Mouse (Mus musculus) testis, adult 2 months (tissue): ENCODE results near the gene H2-DMb1.

ENCODE experiments used
- CTCF ChIP-seq: fragments of 200-500 bp; IDR thresholded peaks from 2 replicates; pipeline ENCODE4 v1.5.1; 2012; ENCODE audit warnings: low read depth, mild to moderate bottlenecking, inconsistent platforms, low read length, moderate library complexity; ENCODE audit not compliant: control insufficient read depth, insufficient read depth, insufficient replicate concordance
- POLR2A ChIP-seq: fragments of 200-500 bp; IDR thresholded peaks from 2 replicates; pipeline ENCODE4 v1.6.1; 2012; ENCODE audit warnings: low read depth, mild to moderate bottlenecking, inconsistent platforms, low read length, moderate library complexity; ENCODE audit not compliant: control insufficient read depth

- TF ChIP-seq POLR2A (no peak), CTCF (no peak)
These were observed at the start of gene H2-DMb1 for GRCm38 (mm10) chr17:34152923-34153322.
